Mouse (Mus musculus) cerebellum, adult 2 months (tissue): Measurements from ENCODE around the gene Vmn1r33. TPM values are rescaled to one million over a fixed set of nuclear protein-coding genes. Genes with fewer than 3 reads are reported as not detected.
"Not testable (repeated sequence)": the region's sequence is repeated elsewhere in the genome, so short reads cannot be mapped to it uniquely, and the experiment has no call there.

Source experiments
- DNase-seq, 2 experiments: peaks; one replicate each; pipeline ENCODE4 v3.0.0; 2021
- H3K27ac ChIP-seq: fragments of 200-500 bp; 2 replicates; pipeline ENCODE4 v1.5.1; 2012; ENCODE audit warnings: low read length, control low read depth, inconsistent platforms; ENCODE audit not compliant: insufficient read depth
- H3K27me3 ChIP-seq: fragments of 200-500 bp; 2 replicates; pipeline ENCODE4 v1.6.1; 2012; ENCODE audit warnings: inconsistent platforms, mild to moderate bottlenecking, low read length, moderate library complexity; ENCODE audit not compliant: control insufficient read depth, insufficient read depth
- H3K4me1 ChIP-seq: fragments of 200-500 bp; 2 replicates; pipeline ENCODE4 v1.6.1; 2011; ENCODE audit warnings: low read length; ENCODE audit not compliant: control insufficient read depth, insufficient read depth
- H3K4me3 ChIP-seq: fragments of 200-500 bp; replicated peaks from 2 replicates; pipeline ENCODE3; 2011; ENCODE audit warnings: mild to moderate bottlenecking, low read depth, low read length, control low read depth; ENCODE audit not compliant: insufficient read depth
- CTCF ChIP-seq: fragments of 200-500 bp; IDR thresholded peaks from 2 replicates; pipeline ENCODE4 v1.5.1; 2011; ENCODE audit warnings: low read depth, mild to moderate bottlenecking, control low read depth, low read length, moderate library complexity, borderline replicate concordance; ENCODE audit not compliant: insufficient read depth
- POLR2A ChIP-seq: fragments of 200-500 bp; IDR thresholded peaks from 2 replicates; pipeline ENCODE4 v1.6.1; 2011; ENCODE audit warnings: low read length, control low read depth, borderline replicate concordance; ENCODE audit not compliant: insufficient read depth
- WGBS: fragments of 180-500 bp; shearing (Covaris S2); methylation state at CpG from one replicate; pipeline ENCODE4 v1.1.7; 2018; 5-methylcytosine and 5-hydroxymethylcytosine counted together
- polyA plus RNA-seq: library from polyadenylated mRNA; depleted of rRNA; stranded (reverse); fragments of >200 nt; gene quantifications from 2 replicates; pipeline ENCODE4 v1.2.3, GENCODE M21; 2012; rRNA removed

The Vmn1r33 gene
- polyA plus RNA-seq: not detected in 2 replicates

DNA sequence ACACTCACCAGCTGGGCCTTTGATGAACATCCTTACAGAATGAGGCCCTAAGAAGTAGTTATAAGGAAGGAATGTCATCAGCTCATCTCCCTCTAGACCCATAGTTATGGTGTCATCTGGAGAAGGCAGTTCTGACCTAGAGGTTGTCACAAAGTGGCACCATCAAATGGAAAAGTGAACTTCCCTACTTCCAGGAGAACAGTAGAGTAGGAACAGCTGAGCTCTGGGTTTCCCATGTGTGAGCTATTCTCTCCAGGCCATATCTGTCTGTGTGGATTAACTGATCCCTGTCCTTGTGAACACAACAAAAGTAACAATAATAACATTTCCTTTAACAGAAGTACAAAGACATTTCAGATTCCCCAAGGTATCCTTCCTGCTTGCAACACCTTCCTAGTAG lies at the start of gene Vmn1r33:
Vmn1r33 (minus strand) TSS at position 101 of the 400 bp plus-strand sequence.
- not testable (repeated sequence) for H3K4me3 ChIP-seq, H3K27ac ChIP-seq, DNase-seq

DNA sequence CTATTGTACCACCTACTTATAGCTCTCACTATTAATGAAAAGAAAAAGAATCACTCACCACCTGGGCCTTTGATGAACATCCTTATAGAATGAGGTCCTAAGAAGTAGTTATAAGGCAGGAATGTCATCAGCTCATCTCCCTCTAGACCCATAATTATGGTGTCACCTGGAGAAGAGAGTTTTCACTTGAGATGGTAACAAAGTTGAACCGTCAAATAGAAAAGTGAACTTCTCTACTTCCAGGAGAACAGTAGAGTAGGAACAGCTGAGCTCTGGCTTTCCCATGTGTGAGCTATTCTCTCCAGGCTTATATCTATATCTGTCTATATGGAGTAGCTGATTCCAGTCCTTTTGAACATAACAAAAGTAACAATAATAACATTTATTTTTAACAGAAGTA lies 25.7 kb upstream of the Vmn1r33 start, which contains the start of gene Vmn1r34:
Vmn1r34 (minus strand) TSS at position 101 of the 400 bp plus-strand sequence.
- no peak within 1 kb of the TSS for H3K27ac ChIP-seq
- WGBS: 92% methylated on average over 1 of the region's 1 CpGs
- H3K4me3 ChIP-seq: no peak within 1 kb of the TSS
- no peaks in the 10 kb centered on the region for H3K4me1 ChIP-seq
- no peak for DNase-seq
- TF ChIP-seq CTCF (no peak), POLR2A (no peak)
- H3K27me3 ChIP-seq: no peaks in the 10 kb centered on the region

More for the DNA sequence above, at the start of gene Vmn1r33:
- H3K27me3 ChIP-seq, H3K4me1 ChIP-seq: not testable (repeated sequence)

DNA sequence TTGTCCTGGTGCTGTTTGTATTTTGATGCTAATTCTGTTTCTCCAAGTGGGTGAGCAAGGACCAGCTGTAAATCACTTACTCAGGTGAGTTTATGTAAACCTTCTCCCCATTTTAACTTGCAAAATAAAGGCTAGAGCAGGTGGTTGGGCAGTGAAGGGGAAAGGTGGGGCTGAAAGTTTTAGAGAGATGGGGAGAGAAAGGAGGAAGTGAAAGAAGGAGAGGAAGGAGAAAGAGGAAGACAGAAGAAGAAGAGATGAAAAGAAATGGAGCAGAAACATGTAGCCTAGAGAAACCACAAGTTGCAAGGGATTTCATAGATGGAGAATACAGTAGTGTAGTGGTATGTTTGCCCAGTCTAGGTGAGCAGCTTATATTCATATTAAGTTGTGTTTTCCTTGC lies 22.3 kb downstream of the Vmn1r33 start:
- H3K27ac ChIP-seq: no peak overlapping the region
- H3K4me3 ChIP-seq: no peak overlapping the region
- no peaks in the 10 kb centered on the region for H3K4me1 ChIP-seq
- TF ChIP-seq CTCF (no peak), POLR2A (no peak)
- H3K27me3 ChIP-seq: no peaks in the 10 kb centered on the region
- DNase-seq: no peak

Other genes with a start within 250 kb of the Vmn1r33 start
- 8.2 and 8.5 TPM in 2 replicates for gene Mad2l1, start 82.9 kb downstream of the Vmn1r33 start, polyA plus RNA-seq
- gene Vmn1r32, start 58.2 kb downstream of the Vmn1r33 start, polyA plus RNA-seq: not detected in 2 replicates
- not detected in 2 replicates for gene Vmn1r34, start 25.6 kb upstream of the Vmn1r33 start, polyA plus RNA-seq
- not detected in 2 replicates for gene Vmn1r35, start 67.6 kb upstream of the Vmn1r33 start, polyA plus RNA-seq
- not detected in 2 replicates for gene Vmn1r36, start 100.9 kb upstream of the Vmn1r33 start, polyA plus RNA-seq
- gene Vmn1r37, start 111.1 kb upstream of the Vmn1r33 start, polyA plus RNA-seq: not detected in 2 replicates
- not detected in 2 replicates for gene Vmn1r38, start 164.3 kb upstream of the Vmn1r33 start, polyA plus RNA-seq
- not detected in 2 replicates for gene Vmn1r39, start 192.3 kb upstream of the Vmn1r33 start, polyA plus RNA-seq